Mouse (Mus musculus) erythroblast, embryonic 14.5 days (primary cell): ENCODE results near the gene Olfr1477. TPM values are rescaled to one million over a fixed set of nuclear protein-coding genes. Genes with fewer than 3 reads are reported as not detected.
"Not testable (repeated sequence)": the region's sequence is repeated elsewhere in the genome, so short reads cannot be mapped to it uniquely, and the experiment has no call there.

ENCODE experiments used
- H3K27me3 ChIP-seq: 2 replicates; pipeline ENCODE4 v1.6.1; 2012; ENCODE audit warnings: inconsistent platforms; ENCODE audit not compliant: control insufficient read depth
- H3K36me3 ChIP-seq: 2 replicates; pipeline ENCODE4 v1.6.1; 2012; ENCODE audit warnings: mild to moderate bottlenecking, inconsistent platforms; ENCODE audit not compliant: control insufficient read depth
- H3K4me1 ChIP-seq: 2 replicates; pipeline ENCODE4 v1.6.1; 2012; ENCODE audit warnings: inconsistent platforms; ENCODE audit not compliant: control insufficient read depth
- H3K4me3 ChIP-seq: replicated peaks from 2 replicates; pipeline ENCODE3; 2012; ENCODE audit warnings: moderate library complexity, mild to moderate bottlenecking, inconsistent platforms
- H3K9me3 ChIP-seq: 2 replicates; pipeline ENCODE4 v1.6.1; 2012; ENCODE audit warnings: low read length, inconsistent platforms, mixed read lengths; ENCODE audit not compliant: control insufficient read depth
- GATA1 ChIP-seq: IDR thresholded peaks from 2 replicates; pipeline ENCODE4 v1.6.1; 2012; ENCODE audit warnings: low read length, inconsistent platforms, mixed read lengths
- TAL1 ChIP-seq: IDR thresholded peaks from 3 replicates; pipeline ENCODE4 v1.6.1; 2012; ENCODE audit warnings: low read length, inconsistent platforms, mixed read lengths
- polyA plus RNA-seq: library from polyadenylated mRNA; stranded (reverse); fragments of >175 nt; gene quantifications from 2 replicates; pipeline ENCODE4 v1.2.3, GENCODE M21; 2012

Olfr1477 gene
- polyA plus RNA-seq = 0.01 TPM in 1 of 2 replicates, not detected in the other

DNA sequence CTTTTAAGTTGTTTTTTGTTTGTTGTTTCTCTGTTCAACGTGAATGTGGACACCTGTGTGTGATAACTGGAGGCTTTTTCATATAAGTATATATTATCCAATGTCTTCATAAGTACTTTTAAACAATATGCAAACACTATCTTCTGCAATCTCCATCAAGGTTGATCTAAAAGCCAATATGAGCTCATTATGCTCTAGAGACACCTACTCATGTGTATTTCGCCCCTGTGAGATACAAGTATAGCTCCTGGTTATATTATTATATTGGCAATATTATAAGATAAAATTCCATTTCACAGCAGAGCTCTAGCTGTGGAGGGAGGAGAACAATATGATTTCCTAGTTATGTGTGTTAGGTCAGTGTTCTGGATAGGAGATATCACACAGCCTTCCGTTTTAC, at the start of gene Olfr1477:
Gene Olfr1477 (plus strand): TSS at position 301 of the 400 bp plus-strand sequence.
- Histone ChIP-seq H3K9me3 (peaks cover 4% of the 10 kb centered on the region), H3K27me3 (no peaks in the 10 kb centered on the region), H3K4me1 (no peaks in the 10 kb centered on the region), H3K4me3 (no peak within 1 kb of the TSS), H3K36me3 (no peaks in the 10 kb centered on the region)
- no peak for TF ChIP-seq TAL1
- TF ChIP-seq GATA1 = no peak

DNA sequence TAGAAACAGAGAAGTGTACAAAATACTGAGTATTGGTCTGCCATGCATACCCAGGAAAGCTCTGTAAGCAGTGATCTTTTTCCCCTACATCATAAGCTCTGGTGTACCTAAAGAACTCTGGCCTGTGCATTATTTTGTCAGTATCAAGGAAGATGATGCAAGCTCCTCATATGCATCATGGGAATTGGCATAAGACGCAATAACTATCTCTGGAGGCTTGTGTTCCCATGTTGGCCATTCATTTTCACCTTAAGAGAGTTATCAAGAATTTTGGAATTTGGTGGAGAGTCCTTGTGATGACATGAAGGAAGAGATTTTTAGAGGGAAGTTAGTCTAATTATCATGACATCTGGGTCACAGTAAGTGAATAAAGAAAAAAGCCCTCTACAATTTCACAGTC, 44.4 kb upstream of the Olfr1477 start, which contains the start of gene Olfr1472:
Gene Olfr1472 (minus strand): TSS at position 101 of the 400 bp plus-strand sequence.
- Histone ChIP-seq H3K36me3 (no peaks in the 10 kb centered on the region), H3K9me3 (peaks cover 3% of the 10 kb centered on the region; the same call in 1 of the 2 replicates), H3K4me3 (no peak within 1 kb of the TSS), H3K27me3 (no peaks in the 10 kb centered on the region), H3K4me1 (no peaks in the 10 kb centered on the region)
- TF ChIP-seq GATA1 = no peak
- TF ChIP-seq TAL1 = no peak

- not testable (repeated sequence) for H3K27me3 ChIP-seq, H3K36me3 ChIP-seq, H3K4me1 ChIP-seq, H3K4me3 ChIP-seq, H3K9me3 ChIP-seq
These were observed 31.1 kb upstream of the Olfr1477 start, which contains the start of gene Olfr1474 for GRCm38 (mm10) chr19:13469265-13469664. Olfr1474 (plus strand) TSS chr19:13469565.

GRCm38 (mm10) chr19:13480096-13480495, 20.2 kb upstream of the Olfr1477 start, which contains the start of gene Olfr1475:
Olfr1475 (minus strand) TSS chr19:13480196.
- TF ChIP-seq TAL1 = no peak
- TF ChIP-seq GATA1 = no peak
- Histone ChIP-seq H3K4me3 (no peak within 1 kb of the TSS), H3K9me3 (no peaks in the 10 kb centered on the region), H3K4me1 (no peaks in the 10 kb centered on the region), H3K27me3 (no peaks in the 10 kb centered on the region), H3K36me3 (no peaks in the 10 kb centered on the region)

DNA sequence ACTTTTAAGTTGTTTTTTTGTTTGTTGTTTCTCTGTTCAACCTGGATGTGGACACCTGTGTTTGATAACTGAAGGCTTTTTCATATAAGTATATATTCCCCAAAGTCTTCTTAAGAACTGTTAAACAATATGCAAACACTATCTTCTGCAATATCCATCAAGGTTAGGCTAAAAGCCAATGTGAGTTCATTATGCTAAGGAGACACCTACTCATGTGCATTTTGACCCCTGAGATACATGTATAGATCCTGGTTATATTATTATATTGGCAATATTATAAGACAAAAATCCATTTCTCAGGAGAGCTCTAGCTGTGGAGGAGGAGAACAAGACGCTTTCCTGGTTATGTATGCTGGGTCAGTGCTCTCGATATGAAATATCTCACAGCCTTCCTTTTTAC, 27.3 kb downstream of the Olfr1477 start, which contains the start of gene Olfr1480:
Gene Olfr1480 (plus strand): TSS at position 301 of the 400 bp plus-strand sequence.
- Histone ChIP-seq H3K27me3 (no peaks in the 10 kb centered on the region), H3K4me1 (no peaks in the 10 kb centered on the region), H3K4me3 (no peak within 1 kb of the TSS), H3K9me3 (peaks cover 7% of the 10 kb centered on the region), H3K36me3 (no peaks in the 10 kb centered on the region)
- TF ChIP-seq GATA1 (no peak), TAL1 (no peak)

Other genes starting within 250 kb of the Olfr1477 start
- gene Olfr1465, start 185.0 kb upstream of the Olfr1477 start, polyA plus RNA-seq = not detected in 2 replicates
- not detected in 2 replicates for gene Olfr1466, start 161.7 kb upstream of the Olfr1477 start, polyA plus RNA-seq
- gene Olfr1467, start 138.3 kb upstream of the Olfr1477 start, polyA plus RNA-seq = not detected in 2 replicates
- gene Olfr1469, start 92.7 kb upstream of the Olfr1477 start, polyA plus RNA-seq = not detected in 2 replicates
- not detected in 2 replicates for gene Olfr1471, start 57.1 kb upstream of the Olfr1477 start, polyA plus RNA-seq
- not detected in 2 replicates for gene Olfr1472, start 44.5 kb upstream of the Olfr1477 start, polyA plus RNA-seq
- gene Olfr1474, start 31.0 kb upstream of the Olfr1477 start, polyA plus RNA-seq = not detected in 2 replicates
- gene Olfr1475, start 20.4 kb upstream of the Olfr1477 start, polyA plus RNA-seq = not detected in 2 replicates
- not detected in 2 replicates for gene Olfr1480, start 27.4 kb downstream of the Olfr1477 start, polyA plus RNA-seq
- gene Olfr1484, start 83.0 kb downstream of the Olfr1477 start, polyA plus RNA-seq = 0.01 TPM in 1 of 2 replicates, not detected in the other
- gene Olfr1487, start 116.8 kb downstream of the Olfr1477 start, polyA plus RNA-seq = not detected in 2 replicates
- gene Olfr1489, start 131.1 kb downstream of the Olfr1477 start, polyA plus RNA-seq = not detected in 2 replicates
- gene Olfr1490, start 150.5 kb downstream of the Olfr1477 start, polyA plus RNA-seq = not detected in 2 replicates
- not detected in 2 replicates for gene Olfr1491, start 196.7 kb downstream of the Olfr1477 start, polyA plus RNA-seq
- not detected in 2 replicates for gene Olfr1493-ps1, start 222.7 kb downstream of the Olfr1477 start, polyA plus RNA-seq
- not detected in 2 replicates for gene Olfr1494, start 239.2 kb downstream of the Olfr1477 start, polyA plus RNA-seq